Mouse (Mus musculus) G1E (cell line): ENCODE measurements at regions not wholly inside any gene's neighbourhood (a gene's known extent, or its start where the extent isn't known, plus 50 kb on each side); places are given as distances from the start of the nearest gene placed in this dataset.

Experiments used
- CTCF ChIP-seq: IDR thresholded peaks from 2 replicates; pipeline ENCODE4 v1.5.1; 2012; ENCODE audit warnings: low read depth, low read length, inconsistent platforms, mixed read lengths
- GATA1 ChIP-seq: IDR thresholded peaks from 2 replicates; pipeline ENCODE4 v1.6.1; 2012; ENCODE audit warnings: borderline replicate concordance, low read length, inconsistent platforms, mixed read lengths
- GATA2 ChIP-seq: IDR thresholded peaks from 2 replicates; pipeline ENCODE4 v1.6.1; 2012; ENCODE audit warnings: low read depth, low read length, inconsistent platforms, borderline replicate concordance
- POLR2AphosphoS5 ChIP-seq: IDR thresholded peaks from 2 replicates; pipeline ENCODE4 v1.6.1; 2012; ENCODE audit warnings: low read depth, low read length, inconsistent platforms; ENCODE audit not compliant: insufficient replicate concordance
- TAL1 ChIP-seq: conservative IDR thresholded peaks from 2 replicates; pipeline ENCODE4 v1.6.1; 2012; ENCODE audit warnings: low read depth, low read length, inconsistent platforms, mixed read lengths

DNA sequence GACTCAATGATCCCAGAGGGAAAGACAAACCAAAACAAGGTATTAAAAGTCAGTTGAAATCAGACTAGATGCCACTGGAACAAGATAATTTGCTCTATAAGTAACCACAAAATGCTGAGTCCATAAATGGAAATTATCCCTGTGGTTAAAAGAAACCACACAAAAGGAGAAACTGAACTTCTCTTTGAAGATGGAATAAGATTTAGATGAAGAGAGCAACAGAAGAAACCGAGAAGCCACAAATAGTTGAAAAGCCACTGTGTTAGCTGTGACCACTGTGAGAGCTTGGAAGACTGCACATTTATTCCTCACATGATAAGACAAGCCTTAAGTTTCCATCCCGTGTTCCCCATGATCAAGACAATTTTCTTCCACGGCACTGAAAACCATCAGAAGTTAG is 271.8 kb upstream of the Mad2l1 start:
- TF ChIP-seq CTCF (no peak), GATA1 (no peak), POLR2AphosphoS5 (no peak), TAL1 (no peak), GATA2 (no peak)
